Mouse (Mus musculus) C2C12 (cell line): ENCODE results near the gene Ccnl1. TPM values are rescaled to one million over a fixed set of nuclear protein-coding genes. Genes with fewer than 3 reads are reported as not detected.

Source experiments
- H3K27me3 ChIP-seq: one replicate; pipeline ENCODE4 v1.6.1; 2011; ENCODE audit not compliant: control insufficient read depth, insufficient read depth, insufficient read length
- H3K36me3 ChIP-seq: one replicate; pipeline ENCODE4 v1.6.1; 2011; ENCODE audit not compliant: control insufficient read depth, insufficient read depth
- H3K4me3 ChIP-seq: one replicate; pipeline ENCODE4 v1.5.1; 2011; ENCODE audit warnings: mild to moderate bottlenecking, control low read depth; ENCODE audit not compliant: poor library complexity, insufficient read depth, severe bottlenecking
- H3K79me2 ChIP-seq: one replicate; pipeline ENCODE4 v1.6.1; 2011; ENCODE audit not compliant: control insufficient read depth, insufficient read depth
- H3K79me3 ChIP-seq: one replicate; pipeline ENCODE4 v1.6.1; 2011; ENCODE audit warnings: low read depth, control low read depth
- H3ac ChIP-seq: one replicate; pipeline ENCODE3; 2011; ENCODE audit warnings: low read depth; ENCODE audit not compliant: control insufficient read depth, insufficient read length
- CEBPB ChIP-seq: IDR thresholded peaks from one replicate; pipeline ENCODE4 v1.6.1; 2011; ENCODE audit warnings: low read depth, mild to moderate bottlenecking, control low read depth, moderate library complexity
- CTCF ChIP-seq: IDR thresholded peaks from one replicate; pipeline ENCODE4 v1.5.1; 2011; ENCODE audit not compliant: control insufficient read depth, insufficient read depth, insufficient read length
- FOSL1 ChIP-seq: IDR thresholded peaks from one replicate; pipeline ENCODE4 v1.8.0; 2011; ENCODE audit warnings: mild to moderate bottlenecking, low read length; ENCODE audit not compliant: poor library complexity, insufficient read depth, severe bottlenecking
- MAX ChIP-seq: IDR thresholded peaks from one replicate; pipeline ENCODE4 v1.6.1; 2011; ENCODE audit warnings: mild to moderate bottlenecking, control low read depth
- MYOD1 ChIP-seq: IDR thresholded peaks from one replicate; pipeline ENCODE4 v1.6.1; 2011; ENCODE audit warnings: low read depth; ENCODE audit not compliant: control insufficient read depth, insufficient read length
- MYOG ChIP-seq: IDR thresholded peaks from one replicate; pipeline ENCODE4 v1.6.1; 2011; ENCODE audit not compliant: control insufficient read depth, insufficient read length; ENCODE audit errors: extremely low read depth
- USF1 ChIP-seq: IDR thresholded peaks from one replicate; pipeline ENCODE4 v1.6.1; 2011; ENCODE audit warnings: low read depth, mild to moderate bottlenecking, control low read depth, moderate library complexity
- polyA plus RNA-seq: library from polyadenylated mRNA; unstranded; fragments of >200 nt; fragmentation: generic; extraction: Trizol; gene quantifications from one replicate; pipeline ENCODE4 v1.2.1, GENCODE M21; 2012; ENCODE audit warnings: missing spikeins

Gene Ccnl1
- polyA plus RNA-seq, 1 experiment: 12.5 TPM

- no peaks in the 10 kb centered on the region for H3K36me3 ChIP-seq
- H3ac ChIP-seq: no peak overlapping the region
- no peaks in the 10 kb centered on the region for H3K79me3 ChIP-seq
- no peaks in the 10 kb centered on the region for H3K27me3 ChIP-seq
- H3K4me3 ChIP-seq: no peak overlapping the region
- no peak for TF ChIP-seq MYOG
- TF ChIP-seq MAX: no peak
- no peak for TF ChIP-seq MYOD1
- TF ChIP-seq CEBPB: no peak
- TF ChIP-seq CTCF: no peak
- no peak for TF ChIP-seq USF1
- TF ChIP-seq FOSL1: no peak
- H3K79me2 ChIP-seq: no peaks in the 10 kb centered on the region
These were observed 53.9 kb downstream of the Ccnl1 start for GRCm38 (mm10) chr3:65904106-65904505.

- no peaks in the 10 kb centered on the region for H3K27me3 ChIP-seq
- H3K79me3 ChIP-seq: no peaks in the 10 kb centered on the region
- no peaks in the 10 kb centered on the region for H3K79me2 ChIP-seq
- TF ChIP-seq FOSL1: no peak
- TF ChIP-seq MYOD1: no peak
- no peak for TF ChIP-seq USF1
- no peak for TF ChIP-seq CTCF
- no peaks in the 10 kb centered on the region for H3K36me3 ChIP-seq
- no peak overlapping the region for H3ac ChIP-seq
- H3K4me3 ChIP-seq: no peak overlapping the region
These were observed 59.3 kb downstream of the Ccnl1 start for GRCm38 (mm10) chr3:65898598-65899278.

- Histone ChIP-seq H3ac (no peak overlapping the region), H3K79me3 (no peaks in the 10 kb centered on the region), H3K36me3 (no peaks in the 10 kb centered on the region), H3K27me3 (no peaks in the 10 kb centered on the region), H3K79me2 (no peaks in the 10 kb centered on the region), H3K4me3 (no peak overlapping the region)
- no peak for TF ChIP-seq FOSL1
- TF ChIP-seq CTCF: no peak
- TF ChIP-seq USF1: no peak
- no peak for TF ChIP-seq MYOG
- no peak for TF ChIP-seq MYOD1
- TF ChIP-seq MAX: no peak
- no peak for TF ChIP-seq CEBPB
These were observed 60.6 kb downstream of the Ccnl1 start for GRCm38 (mm10) chr3:65897233-65897993.
